Mouse (Mus musculus) gastrocnemius, adult 18-20 months (tissue): Measurements from ENCODE around the gene Gdf11. TPM values are rescaled to one million over a fixed set of nuclear protein-coding genes. Genes with fewer than 3 reads are reported as not detected.

Source experiments
- total RNA-seq, 2 experiments: library from RNA; stranded (reverse); gene quantifications; 2 replicates each; pipeline ENCODE4 v1.2.3; 2021

The Gdf11 gene
- total RNA-seq, 2 experiments from 2014 or later: 2.8 to 8.0 TPM

Other genes with a start within 250 kb of the Gdf11 start
- gene Ikzf4, start 245.7 kb downstream of the Gdf11 start, total RNA-seq: under 1 TPM; 0.37 to 0.57 TPM
- gene Suox, start 217.6 kb downstream of the Gdf11 start, total RNA-seq: 10 to 100 TPM; 27.7 to 28.3 TPM
- gene Rab5b, start 195.5 kb downstream of the Gdf11 start, total RNA-seq: 10 to 100 TPM; 90.8 to 92.1 TPM
- gene Pmel, start 187.5 kb downstream of the Gdf11 start, total RNA-seq: not detected
- 1 to 10 TPM; 2.3 to 2.7 TPM for gene Cdk2, start 186.7 kb downstream of the Gdf11 start, total RNA-seq
- gene Dgka, start 146.9 kb downstream of the Gdf11 start, total RNA-seq: 1 to 10 TPM; 7.8 to 8.5 TPM
- gene Pym1, start 143.8 kb downstream of the Gdf11 start, total RNA-seq: 10 to 100 TPM; 12.0 to 12.4 TPM
- gene Mmp19, start 100.8 kb downstream of the Gdf11 start, total RNA-seq: 1 to 10 TPM; 1.1 to 1.9 TPM
- gene Dnajc14, start 87.7 kb downstream of the Gdf11 start, total RNA-seq: 10 to 100 TPM; 20.8 to 25.4 TPM
- gene Tmem198b, start 87.3 kb downstream of the Gdf11 start, total RNA-seq: 1 to 10 TPM; 2.1 to 2.3 TPM
- 10 to 100 TPM; 26.1 to 30.7 TPM for gene Sarnp, start 74.4 kb downstream of the Gdf11 start, total RNA-seq
- 1 to 10 TPM; 3.1 to 3.8 TPM for gene Ormdl2, start 70.1 kb downstream of the Gdf11 start, total RNA-seq
- 100 to 1,000 TPM; 101 to 160 TPM for gene Cd63, start 9.3 kb upstream of the Gdf11 start, total RNA-seq
- 1 to 10 TPM; 3.1 to 3.9 TPM for gene Rdh5, start 31.2 kb upstream of the Gdf11 start, total RNA-seq
- 100 to 1,000 TPM; 153 to 154 TPM for gene Bloc1s1, start 32.3 kb upstream of the Gdf11 start, total RNA-seq
- gene Itga7, start 42.1 kb upstream of the Gdf11 start, total RNA-seq: 10 to 100 TPM; 40.4 to 60.8 TPM
- under 1 TPM in 1 of 2 experiments, not detected in 1; 0.24 TPM for gene Mettl7b, start 69.3 kb upstream of the Gdf11 start, total RNA-seq
- gene Olfr9, start 97.7 kb upstream of the Gdf11 start, total RNA-seq: not detected
- not detected for gene Olfr763, start 119.1 kb upstream of the Gdf11 start, total RNA-seq
- gene Olfr764-ps1, start 148.2 kb upstream of the Gdf11 start, total RNA-seq: not detected
- not detected for gene Olfr765, start 158.3 kb upstream of the Gdf11 start, total RNA-seq
- gene Olfr766-ps1, start 177.3 kb upstream of the Gdf11 start, total RNA-seq: not detected
- not detected for gene Olfr767, start 191.2 kb upstream of the Gdf11 start, total RNA-seq
- gene Olfr768, start 207.7 kb upstream of the Gdf11 start, total RNA-seq: not detected
- gene Olfr769, start 226.1 kb upstream of the Gdf11 start, total RNA-seq: not detected
- not detected for gene Olfr770, start 247.3 kb upstream of the Gdf11 start, total RNA-seq